Mouse (Mus musculus): ENCODE results near the gene Htr3b. TPM values are rescaled to one million over a fixed set of nuclear protein-coding genes. Genes with fewer than 3 reads are reported as not detected.

Htr3b gene
- not detected in 2 replicates for polyA plus RNA-seq (2021; fragmentation: Nextera tagmentation)
- long read RNA-seq, experiment 1: 0 reads
- long read RNA-seq, experiment 2: 0 reads

DNA sequence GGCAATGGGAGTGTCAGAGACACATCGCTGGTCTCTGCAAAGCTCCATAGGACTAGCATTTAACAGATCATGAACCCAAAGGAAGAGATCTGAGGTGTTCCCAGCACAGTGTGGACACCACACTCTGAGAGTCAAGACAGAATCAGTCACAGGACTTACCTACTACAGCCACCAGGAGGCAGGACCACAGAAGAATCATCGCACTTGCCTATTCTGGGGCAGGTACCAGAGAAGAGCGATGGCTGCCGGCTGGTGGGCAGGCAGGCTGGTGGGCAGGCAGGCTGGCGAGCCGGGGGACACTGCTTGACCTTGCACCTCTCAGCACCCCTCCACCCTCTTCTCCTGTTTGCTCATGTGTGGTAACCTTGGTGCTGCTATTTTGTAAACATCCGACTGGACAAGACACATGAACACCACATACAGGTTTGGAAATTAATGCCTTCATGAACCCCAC is at the start of gene Htr3b:
Gene Htr3b (minus strand): TSS at position 404 of the 454 bp plus-strand sequence.

GRCm38 (mm10) chr9:48984845-48985707 is 20.3 kb upstream of the Htr3b start, which contains the start of gene Usp28:
Gene Usp28, plus strand, starts transcription at chr9:48985375.

DNA sequence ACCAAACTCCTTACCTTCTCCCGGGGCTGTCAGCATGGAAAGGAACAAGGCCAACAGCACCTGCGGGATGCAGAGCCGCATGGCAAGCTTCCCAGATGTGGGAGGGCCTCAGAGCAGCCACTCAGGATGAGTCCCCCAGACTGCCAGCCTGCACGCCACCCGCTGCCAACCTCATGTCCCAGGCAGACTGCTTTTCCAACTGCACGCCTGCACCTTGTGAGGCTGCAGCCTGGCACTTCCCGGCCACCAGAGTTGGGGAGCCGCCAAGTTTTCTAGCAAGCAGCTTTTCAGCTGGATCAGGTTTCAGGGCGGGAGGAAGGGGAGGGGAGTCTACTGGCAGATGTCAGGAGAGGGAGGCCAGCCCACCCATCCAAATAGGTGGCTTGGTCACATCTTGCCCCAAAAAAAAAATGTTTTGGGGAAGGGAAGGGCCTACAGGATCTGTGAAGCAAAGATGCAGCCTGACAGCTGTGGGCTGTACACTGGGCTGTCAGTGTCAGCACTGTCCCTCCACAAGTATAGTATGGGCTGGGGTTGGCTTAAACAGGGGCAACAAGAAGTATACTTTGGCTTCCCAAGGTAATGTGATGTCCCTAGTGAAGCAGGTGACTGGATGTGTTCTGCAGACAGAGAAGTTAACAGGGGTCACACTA is 53.8 kb downstream of the Htr3b start, which contains the start of gene Htr3a:
Gene Htr3a (minus strand): TSS at position 215 of the 653 bp plus-strand sequence.

Other genes starting within 250 kb of the Htr3b start
- gene Zbtb16, start 128.8 kb downstream of the Htr3b start, polyA plus RNA-seq (2021; fragmentation: Nextera tagmentation): 7.7 and 8.3 TPM in 2 replicates
- 11.1 and 13.2 TPM in 2 replicates for gene Htr3a, start 53.9 kb downstream of the Htr3b start, polyA plus RNA-seq (2021; fragmentation: Nextera tagmentation)
- gene Usp28, start 20.4 kb upstream of the Htr3b start, polyA plus RNA-seq (2021; fragmentation: Nextera tagmentation): 7.1 and 7.2 TPM in 2 replicates
- 4.1 and 5.5 TPM in 2 replicates for gene Zw10, start 90.6 kb upstream of the Htr3b start, polyA plus RNA-seq (2021; fragmentation: Nextera tagmentation)
- 0.87 and 1.0 TPM in 2 replicates for gene Tmprss5, start 116.3 kb upstream of the Htr3b start, polyA plus RNA-seq (2021; fragmentation: Nextera tagmentation)